Mouse (Mus musculus) hindbrain, embryonic 14.5 days (tissue): ENCODE measurements at regions not wholly inside any gene's neighbourhood (a gene's known extent, or its start where the extent isn't known, plus 50 kb on each side); places are given as distances from the start of the nearest gene placed in this dataset.

ENCODE experiments used
- ATAC-seq: fragments of 200-750 bp; cut with Nextera tagmentation; 2 replicates; pipeline ENCODE4 v1.8.0; 2017; ENCODE audit warnings: moderate number of reproducible peaks, mild to moderate bottlenecking, moderate TSS enrichment, moderate library complexity; ENCODE audit not compliant: low FRiP score
- DNase-seq: peaks from one replicate; pipeline ENCODE4 v3.0.0-alpha.2; 2015; ENCODE audit warnings: low spot score
- H3K27ac ChIP-seq: fragments of 300-500 bp; sonication (generic); 2 replicates; pipeline ENCODE4 v1.5.1; 2014; ENCODE audit warnings: mild to moderate bottlenecking, moderate library complexity
- H3K27me3 ChIP-seq: fragments of 300-500 bp; sonication (generic); 2 replicates; pipeline ENCODE4 v1.6.1; 2014; ENCODE audit warnings: mild to moderate bottlenecking, low read length, mixed read lengths; ENCODE audit not compliant: control insufficient read depth, insufficient read depth
- H3K36me3 ChIP-seq: fragments of 300-500 bp; sonication (generic); replicated peaks from 2 replicates; pipeline ENCODE4 v1.6.1; 2014; ENCODE audit not compliant: control insufficient read depth, insufficient read depth
- H3K4me1 ChIP-seq: fragments of 300-500 bp; sonication (generic); replicated peaks from 2 replicates; pipeline ENCODE4 v1.6.1; 2014; ENCODE audit warnings: antibody characterized with exemption, low read length, mixed read lengths; ENCODE audit not compliant: control insufficient read depth, insufficient read depth
- H3K4me2 ChIP-seq: fragments of 300-500 bp; sonication (generic); replicated peaks from 2 replicates; pipeline ENCODE4 v1.6.1; 2014; ENCODE audit warnings: mild to moderate bottlenecking, moderate library complexity
- H3K4me3 ChIP-seq: fragments of 300-500 bp; sonication (generic); replicated peaks from 2 replicates; pipeline ENCODE4 v1.5.1; 2014; ENCODE audit warnings: mild to moderate bottlenecking, low read length
- H3K9ac ChIP-seq: fragments of 300-500 bp; sonication (generic); 2 replicates; pipeline ENCODE4 v1.6.1; 2014
- H3K9me3 ChIP-seq: fragments of 300-500 bp; sonication (generic); 2 replicates; pipeline ENCODE4 v1.6.1; 2016; ENCODE audit warnings: low read length; ENCODE audit not compliant: control insufficient read depth
- WGBS: fragments of 180-500 bp; shearing (Covaris S2); extraction: QIAGEN DNeasy Blood & Tissue Kit; methylation state at CpG from one replicate; pipeline ENCODE4 v1.1.7; 2014; 5-methylcytosine and 5-hydroxymethylcytosine counted together

- Histone ChIP-seq H3K9ac (no peak overlapping the region), H3K4me3 (no peak overlapping the region), H3K9me3 (no peaks in the 10 kb centered on the region), H3K27me3 (no peaks in the 10 kb centered on the region), H3K4me1 (no peaks in the 10 kb centered on the region), H3K27ac (no peak overlapping the region), H3K36me3 (no peaks in the 10 kb centered on the region), H3K4me2 (no peak overlapping the region)
- 70% methylated on average over 6 of the region's 6 CpGs for WGBS
- DNase-seq, result no peak
- ATAC-seq, result no peak
Measured at GRCm38 (mm10) chr2:115346551-115346950, 235.0 kb upstream of the BC052040 start.

GRCm38 (mm10) chr2:115348263-115348662 is 233.3 kb upstream of the BC052040 start:
- H3K4me1 ChIP-seq, result no peaks in the 10 kb centered on the region
- no peaks in the 10 kb centered on the region for H3K36me3 ChIP-seq
- H3K4me3 ChIP-seq, result no peak overlapping the region
- WGBS, result 21% methylated on average over 2 of the region's 2 CpGs
- H3K27me3 ChIP-seq, result no peaks in the 10 kb centered on the region; the same call in 1 of the 2 replicates
- no peak for DNase-seq
- H3K9me3 ChIP-seq, result no peaks in the 10 kb centered on the region
- ATAC-seq, result no peak
- H3K9ac ChIP-seq, result no peak overlapping the region
- H3K4me2 ChIP-seq, result no peak overlapping the region
- no peak overlapping the region for H3K27ac ChIP-seq

- H3K4me2 ChIP-seq, result no peak overlapping the region
- WGBS, result 85% methylated on average over 6 of the region's 6 CpGs
- DNase-seq (no peak), ATAC-seq (no peak)
- H3K27me3 ChIP-seq, result no peaks in the 10 kb centered on the region
- no peaks in the 10 kb centered on the region for H3K4me1 ChIP-seq
- no peak overlapping the region for H3K4me3 ChIP-seq
- no peaks in the 10 kb centered on the region for H3K36me3 ChIP-seq
- no peak overlapping the region for H3K27ac ChIP-seq
- H3K9me3 ChIP-seq, result no peaks in the 10 kb centered on the region
- H3K9ac ChIP-seq, result no peak overlapping the region
Measured at GRCm38 (mm10) chr2:115371072-115371471, 210.4 kb upstream of the BC052040 start.

GRCm38 (mm10) chr2:115375336-115375735 is 206.2 kb upstream of the BC052040 start:
- H3K36me3 ChIP-seq, result no peaks in the 10 kb centered on the region
- WGBS, result 67% methylated on average over 5 of the region's 5 CpGs
- H3K4me3 ChIP-seq, result no peak overlapping the region
- no peaks in the 10 kb centered on the region for H3K4me1 ChIP-seq
- peak; percentile 55 for DNase-seq
- H3K4me2 ChIP-seq, result no peak overlapping the region
- H3K27ac ChIP-seq, result no peak overlapping the region
- H3K9ac ChIP-seq, result no peak overlapping the region
- no peaks in the 10 kb centered on the region for H3K27me3 ChIP-seq
- ATAC-seq, result no peak
- H3K9me3 ChIP-seq, result no peaks in the 10 kb centered on the region

GRCm38 (mm10) chr2:115384414-115385180 is 196.9 kb upstream of the BC052040 start:
- Histone ChIP-seq H3K9ac (no peak overlapping the region), H3K4me2 (no peak overlapping the region), H3K4me3 (no peak overlapping the region), H3K27me3 (no peaks in the 10 kb centered on the region), H3K27ac (no peak overlapping the region), H3K9me3 (no peaks in the 10 kb centered on the region), H3K36me3 (no peaks in the 10 kb centered on the region), H3K4me1 (0 out of 2 replicates have a peak, but pooled peaks cover 10% of the 10 kb centered on the region)
- WGBS, result 38% methylated on average over 13 of the region's 13 CpGs
- ATAC-seq (peak; percentile 40; the same call in 1 of the 2 replicates), DNase-seq (peak; percentile 60)

- Histone ChIP-seq H3K4me2 (no peak overlapping the region), H3K27ac (no peak overlapping the region), H3K27me3 (no peaks in the 10 kb centered on the region; the same call in 1 of the 2 replicates), H3K36me3 (no peaks in the 10 kb centered on the region), H3K9ac (no peak overlapping the region), H3K4me3 (no peak overlapping the region), H3K9me3 (no peaks in the 10 kb centered on the region), H3K4me1 (0 out of 2 replicates have a peak, but pooled peaks cover 10% of the 10 kb centered on the region)
- ATAC-seq, result no peak
- 45% methylated on average over 16 of the region's 16 CpGs for WGBS
- DNase-seq, result no peak
Measured at GRCm38 (mm10) chr2:115385207-115386168, 196.0 kb upstream of the BC052040 start.

GRCm38 (mm10) chr2:115391575-115391974 is 189.9 kb upstream of the BC052040 start:
- no peaks in the 10 kb centered on the region; the same call in 1 of the 2 replicates for H3K27me3 ChIP-seq
- no peak for DNase-seq
- no peak overlapping the region for H3K9ac ChIP-seq
- no peak overlapping the region for H3K4me3 ChIP-seq
- ATAC-seq, result no peak
- no peak overlapping the region for H3K27ac ChIP-seq
- H3K4me1 ChIP-seq, result no peaks in the 10 kb centered on the region
- no peaks in the 10 kb centered on the region for H3K9me3 ChIP-seq
- no peak overlapping the region for H3K4me2 ChIP-seq
- no peaks in the 10 kb centered on the region for H3K36me3 ChIP-seq
- 84% methylated on average over 7 of the region's 7 CpGs for WGBS

- no peaks in the 10 kb centered on the region for H3K36me3 ChIP-seq
- H3K9ac ChIP-seq, result no peak overlapping the region
- ATAC-seq (no peak), DNase-seq (no peak)
- H3K27ac ChIP-seq, result no peak overlapping the region
- H3K4me1 ChIP-seq, result no peaks in the 10 kb centered on the region
- 89% methylated on average over 8 of the region's 8 CpGs for WGBS
- H3K9me3 ChIP-seq, result no peaks in the 10 kb centered on the region
- H3K4me2 ChIP-seq, result no peak overlapping the region
- H3K27me3 ChIP-seq, result no peaks in the 10 kb centered on the region; the same call in 1 of the 2 replicates
- no peak overlapping the region for H3K4me3 ChIP-seq
Measured at GRCm38 (mm10) chr2:115392082-115392762, 189.3 kb upstream of the BC052040 start.

- no peaks in the 10 kb centered on the region for H3K4me1 ChIP-seq
- no peak overlapping the region for H3K9ac ChIP-seq
- no peak overlapping the region for H3K4me2 ChIP-seq
- H3K27ac ChIP-seq, result no peak overlapping the region
- no peaks in the 10 kb centered on the region; the same call in 1 of the 2 replicates for H3K27me3 ChIP-seq
- no peaks in the 10 kb centered on the region for H3K36me3 ChIP-seq
- H3K9me3 ChIP-seq, result no peaks in the 10 kb centered on the region
- no peak for DNase-seq
- WGBS, result 61% methylated on average over 4 of the region's 4 CpGs
- no peak overlapping the region for H3K4me3 ChIP-seq
- ATAC-seq, result no peak
Measured at GRCm38 (mm10) chr2:115394091-115394490, 187.4 kb upstream of the BC052040 start.
